Mouse (Mus musculus): ENCODE data around the gene Eipr1.

DNA sequence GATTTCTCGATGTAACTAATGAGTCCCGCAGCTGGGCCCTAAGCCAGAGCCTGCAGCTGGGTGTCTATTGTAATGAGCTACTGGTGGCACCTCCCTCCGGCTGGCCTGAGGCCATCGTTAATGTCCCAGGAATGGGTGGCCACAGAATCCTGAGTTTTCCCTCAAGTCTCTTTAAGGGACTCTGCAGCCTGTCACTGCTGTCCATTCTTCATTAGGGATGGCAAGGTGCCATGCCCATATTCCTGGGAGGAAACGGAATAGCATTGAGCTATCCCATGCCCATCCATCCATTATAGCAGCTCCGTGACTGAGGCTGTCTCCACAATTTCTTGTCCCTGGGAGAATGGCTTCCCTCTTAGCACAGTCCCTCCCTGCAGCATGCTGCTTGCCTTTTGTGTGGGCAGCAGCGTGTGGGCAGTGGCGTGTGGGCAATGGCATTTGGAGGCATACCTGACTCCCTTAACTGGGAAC is 123.2 kb downstream of the Eipr1 start:
- TF ChIP-seq CTCF (IDR thresholded peaks at IDR 0.05; ENCODE audit: control insufficient read depth, insufficient read depth, insufficient replicate concordance, low read depth, low read length) (no peak), POLR2A (IDR thresholded peaks at IDR 0.05; ENCODE audit: control insufficient read depth, low read depth, low read length) (no peak)

Data from testis, adult 2 months (tissue).